Mouse (Mus musculus): ENCODE data around the gene Aurkaip1.

Gene Aurkaip1

DNA sequence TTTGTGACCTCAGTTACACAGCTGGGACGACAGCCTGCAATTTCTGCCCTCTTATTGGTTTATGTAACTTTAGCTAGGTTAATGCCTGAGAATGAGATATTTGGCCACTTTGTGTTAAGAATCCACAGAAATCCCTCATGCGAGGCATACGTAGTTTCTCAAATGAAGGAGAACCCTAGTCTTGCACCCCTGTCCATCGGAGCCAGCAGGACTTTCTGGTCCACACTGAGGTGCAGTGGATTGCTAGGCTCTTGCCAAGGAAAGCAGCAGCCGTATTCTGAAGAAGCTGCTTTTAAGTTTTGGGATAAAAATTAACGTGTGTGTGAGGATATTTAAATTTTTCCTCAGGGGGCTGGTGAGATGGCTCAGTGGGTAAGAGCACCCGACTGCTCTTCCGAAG is 476 bp upstream of the Aurkaip1 start:
- peak; percentile 47 for DNase-seq

- DNase-seq = peak; percentile 52
Measured at GRCm38 (mm10) chr4:155831831-155832230, 759 bp downstream of the Aurkaip1 start.

DNA sequence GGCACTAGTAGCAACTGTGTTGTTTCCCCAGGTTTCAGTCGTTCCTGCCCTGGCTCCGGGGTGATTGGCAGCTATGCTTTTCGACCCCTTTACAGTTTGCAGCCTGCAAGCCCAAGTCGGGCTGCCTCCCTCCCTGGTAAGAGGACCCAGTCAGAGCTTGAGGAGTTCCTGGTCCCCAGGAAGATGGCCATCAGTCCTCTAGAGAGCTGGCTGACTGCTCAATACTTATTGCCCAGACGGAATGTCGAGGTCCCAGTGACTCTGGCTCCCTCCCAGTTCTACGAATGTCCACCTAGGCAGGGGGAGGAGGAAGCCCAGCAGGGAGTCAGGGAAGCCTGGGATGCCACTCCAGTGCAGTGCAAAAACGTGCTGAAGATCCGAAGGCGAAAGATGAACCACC is 1.2 kb downstream of the Aurkaip1 start:
- DNase-seq = no peak

DNA sequence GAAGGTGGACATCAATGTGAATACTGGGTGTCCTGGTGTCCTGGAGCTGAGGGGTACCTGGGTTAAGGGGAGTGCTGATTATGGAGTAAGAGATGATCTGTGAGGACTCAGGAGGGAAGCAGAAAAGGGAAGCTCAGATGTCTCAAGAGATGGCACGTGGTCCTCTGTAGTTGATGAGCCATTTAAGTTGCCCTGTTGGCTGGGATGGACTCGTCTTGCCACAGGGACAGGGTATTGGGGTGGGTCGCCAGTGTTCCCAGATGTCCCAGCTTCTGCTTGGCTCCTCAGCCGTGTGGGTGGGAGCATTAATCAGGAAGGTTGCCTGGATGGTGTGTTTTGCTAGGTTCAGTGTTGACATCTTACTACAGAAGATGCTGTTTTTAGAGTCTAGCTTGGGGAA is 2.2 kb downstream of the Aurkaip1 start:
- DNase-seq = no peak

DNA sequence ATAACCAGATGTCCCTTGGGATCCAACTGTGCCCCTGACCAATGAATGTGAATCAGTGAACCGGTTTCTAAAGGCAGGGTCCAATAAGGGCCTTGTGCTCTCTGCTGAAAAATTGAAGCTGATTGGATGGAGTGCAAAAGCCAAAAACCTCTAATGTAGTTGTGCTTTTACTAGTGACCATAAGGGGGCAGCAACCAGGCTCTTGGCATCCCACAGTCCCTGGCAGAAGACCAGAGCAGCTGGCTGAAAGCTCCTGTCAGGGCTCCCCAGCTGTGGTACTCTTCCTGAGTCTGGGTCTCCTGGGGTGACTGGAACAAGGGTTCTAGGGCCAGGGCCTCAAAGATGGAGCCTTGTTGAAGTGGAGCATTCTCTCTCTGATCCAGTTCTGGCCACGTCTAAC is 2.8 kb downstream of the Aurkaip1 start:
- DNase-seq = peak; percentile 90

DNA sequence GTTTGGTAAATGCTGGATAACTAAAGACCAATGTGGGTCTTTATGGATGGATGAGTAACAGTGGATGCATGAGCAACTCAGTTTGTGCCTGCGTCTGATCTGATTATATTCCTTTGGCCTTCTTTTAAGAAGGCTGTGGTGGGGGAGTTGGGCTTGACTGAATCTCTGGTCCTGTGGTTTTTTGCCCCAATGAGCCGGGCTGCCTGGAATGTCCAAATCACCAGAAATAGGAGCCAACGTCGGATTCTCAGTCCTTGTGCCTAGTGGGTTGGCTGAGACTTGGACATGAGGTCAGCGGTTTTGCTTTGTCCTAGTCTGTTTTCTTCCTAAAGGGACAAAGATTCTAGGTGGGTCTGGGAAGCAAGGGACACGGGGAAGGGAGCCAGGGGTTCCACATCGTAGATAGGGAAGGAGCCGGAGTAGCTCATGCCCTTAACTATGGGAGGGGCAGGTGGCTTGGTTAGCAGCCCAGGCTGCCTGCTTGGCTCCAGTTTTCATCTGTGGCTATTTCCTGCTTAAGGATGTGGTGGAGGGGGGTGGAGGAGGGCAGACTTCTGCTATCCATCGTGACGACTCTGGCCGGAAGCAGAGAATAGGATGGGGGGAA is 6.4 kb downstream of the Aurkaip1 start:
- DNase-seq = peak; percentile 52

DNA sequence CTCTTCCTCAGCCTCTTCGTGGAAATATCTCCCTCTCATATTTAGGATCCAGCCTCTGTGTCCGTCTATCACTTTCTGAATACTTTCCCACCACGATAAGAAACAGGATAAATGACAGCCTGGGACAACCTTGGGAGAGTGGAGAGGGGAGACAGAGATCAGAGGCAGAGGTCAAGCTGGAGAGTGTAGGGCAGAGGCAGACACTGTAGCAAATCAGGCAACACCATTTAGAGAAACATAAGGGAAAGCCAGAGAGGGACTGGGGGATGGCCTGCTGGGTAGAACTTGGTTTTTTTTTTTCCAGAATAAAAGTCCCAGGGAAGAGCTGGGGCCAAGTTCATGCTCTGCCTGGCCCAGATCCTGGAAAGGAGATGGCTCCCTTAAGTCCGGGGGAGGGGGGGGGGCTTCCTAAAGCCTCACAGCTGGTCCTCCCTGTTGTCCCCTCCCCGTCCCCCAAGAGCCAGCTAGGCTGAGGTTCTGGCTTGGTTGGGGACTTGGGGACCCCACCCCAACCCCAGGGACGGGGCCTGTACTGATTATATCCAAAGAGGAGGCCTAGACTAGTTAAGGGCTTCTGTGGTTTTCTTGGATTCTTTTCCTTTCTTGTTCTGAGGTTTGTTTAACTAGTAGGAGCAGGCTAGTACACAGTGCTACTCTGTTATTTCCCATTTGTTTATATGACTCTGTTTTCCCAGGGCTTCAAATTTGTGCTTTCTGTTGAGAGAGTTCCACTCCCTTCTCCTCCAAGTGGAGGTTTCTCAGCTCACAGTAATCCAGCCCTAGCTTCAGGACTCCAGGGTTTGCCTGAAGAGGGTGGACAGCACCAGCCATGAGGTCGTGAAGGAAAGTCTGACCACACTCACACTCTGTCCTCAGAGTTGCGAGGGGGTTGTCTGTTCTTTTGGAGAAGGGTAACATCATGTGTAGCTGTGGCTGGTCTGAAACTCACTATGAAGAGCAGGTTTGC is 7.4 kb downstream of the Aurkaip1 start:
- DNase-seq = no peak

GRCm38 (mm10) chr4:155839483-155839910 is 8.4 kb downstream of the Aurkaip1 start, which contains the start of gene Mxra8:
Gene Mxra8 (plus strand): TSS chr4:155839680.
- DNase-seq = peak; percentile 83

DNA sequence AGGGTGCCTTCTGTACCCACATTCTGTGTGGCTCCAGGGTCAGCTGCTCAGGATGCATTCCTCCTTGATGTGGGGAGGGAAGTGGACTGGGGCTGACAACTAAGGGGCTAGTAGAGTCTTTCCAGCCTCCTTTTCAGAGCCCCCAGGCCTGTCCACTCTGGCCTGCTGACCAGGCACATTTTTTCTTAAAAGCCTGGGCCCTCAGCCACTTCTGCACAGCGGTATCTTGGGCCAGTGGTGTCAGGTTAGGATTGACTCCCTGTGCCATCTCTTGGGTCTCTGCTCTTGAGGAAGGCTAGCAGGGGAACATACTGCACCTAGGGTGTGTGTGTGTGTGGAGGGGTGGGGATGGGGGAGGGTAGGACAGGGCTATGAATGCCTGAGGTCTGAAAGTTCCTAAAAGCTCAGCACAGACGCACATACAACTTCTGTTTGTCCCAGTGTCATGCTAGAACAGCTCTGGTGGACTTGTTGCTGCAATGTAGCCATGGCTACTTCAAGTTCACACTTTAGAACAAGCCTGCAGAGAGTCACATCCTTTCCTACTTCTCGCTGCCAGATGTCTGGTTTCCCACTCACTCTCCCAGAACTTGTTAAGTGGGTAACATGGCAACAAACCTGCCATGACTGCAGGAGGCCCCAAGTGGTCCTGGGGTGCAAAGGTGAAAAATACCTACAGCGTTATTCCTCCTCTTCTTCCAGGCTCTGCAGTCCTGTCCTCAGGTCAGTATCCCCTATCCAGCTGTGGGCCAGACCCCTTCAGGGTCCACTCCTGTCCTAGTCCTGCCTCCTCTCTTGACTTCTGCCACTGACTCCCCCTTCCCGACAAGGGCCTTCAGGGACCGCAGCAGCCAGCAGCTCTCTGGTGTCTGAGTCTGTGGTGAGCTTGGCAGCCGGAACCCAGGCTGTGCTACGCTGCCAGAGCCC is 9.3 kb downstream of the Aurkaip1 start:
- no peak for DNase-seq

DNA sequence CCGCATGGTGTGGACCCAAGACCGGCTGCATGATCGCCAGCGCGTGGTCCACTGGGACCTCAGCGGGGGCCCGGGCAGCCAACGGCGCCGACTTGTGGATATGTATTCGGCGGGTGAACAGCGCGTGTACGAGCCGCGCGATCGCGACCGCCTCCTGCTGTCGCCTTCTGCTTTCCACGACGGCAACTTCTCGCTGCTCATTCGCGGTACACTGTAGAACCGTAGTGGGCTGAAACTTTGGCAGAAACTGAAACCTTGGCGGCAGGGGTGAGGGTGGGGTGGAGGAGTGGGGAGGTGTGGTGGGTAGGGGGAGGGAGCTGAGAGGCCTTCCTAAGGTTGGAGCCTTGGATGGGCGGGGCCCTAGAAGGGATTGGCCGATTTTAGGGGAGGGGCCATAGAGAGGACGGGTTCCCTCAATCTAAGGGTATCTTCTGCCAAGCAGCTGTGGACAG is 10.0 kb downstream of the Aurkaip1 start:
- peak; percentile 75 for DNase-seq

- DNase-seq = no peak
Measured at GRCm38 (mm10) chr4:155841651-155842270, 10.7 kb downstream of the Aurkaip1 start.

DNA sequence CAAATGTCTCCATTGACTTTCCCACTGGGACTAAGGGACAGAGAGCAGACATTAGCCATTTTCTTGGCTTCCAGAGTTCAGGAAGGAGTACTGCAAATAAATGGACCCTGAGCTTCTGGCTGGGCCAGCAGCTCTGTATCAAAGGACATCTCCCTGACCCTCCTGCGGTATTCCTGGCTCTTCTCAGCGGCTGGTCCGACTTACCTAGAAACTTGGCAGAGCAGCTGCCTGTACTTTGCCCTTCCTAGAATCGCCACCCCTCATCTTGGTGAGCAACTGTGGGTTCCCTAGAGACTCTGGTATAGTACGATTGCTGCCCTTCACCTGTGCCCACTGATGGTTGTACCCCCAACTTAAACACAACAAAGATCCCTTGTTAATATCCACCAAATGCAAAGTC is 12.2 kb downstream of the Aurkaip1 start:
- peak; percentile 83 for DNase-seq

- DNase-seq = peak; percentile 90
Measured at GRCm38 (mm10) chr4:155846871-155847578, 16.0 kb downstream of the Aurkaip1 start, which contains the start of gene Dvl1. Gene Dvl1 (plus strand): TSS chr4:155847402.

DNA sequence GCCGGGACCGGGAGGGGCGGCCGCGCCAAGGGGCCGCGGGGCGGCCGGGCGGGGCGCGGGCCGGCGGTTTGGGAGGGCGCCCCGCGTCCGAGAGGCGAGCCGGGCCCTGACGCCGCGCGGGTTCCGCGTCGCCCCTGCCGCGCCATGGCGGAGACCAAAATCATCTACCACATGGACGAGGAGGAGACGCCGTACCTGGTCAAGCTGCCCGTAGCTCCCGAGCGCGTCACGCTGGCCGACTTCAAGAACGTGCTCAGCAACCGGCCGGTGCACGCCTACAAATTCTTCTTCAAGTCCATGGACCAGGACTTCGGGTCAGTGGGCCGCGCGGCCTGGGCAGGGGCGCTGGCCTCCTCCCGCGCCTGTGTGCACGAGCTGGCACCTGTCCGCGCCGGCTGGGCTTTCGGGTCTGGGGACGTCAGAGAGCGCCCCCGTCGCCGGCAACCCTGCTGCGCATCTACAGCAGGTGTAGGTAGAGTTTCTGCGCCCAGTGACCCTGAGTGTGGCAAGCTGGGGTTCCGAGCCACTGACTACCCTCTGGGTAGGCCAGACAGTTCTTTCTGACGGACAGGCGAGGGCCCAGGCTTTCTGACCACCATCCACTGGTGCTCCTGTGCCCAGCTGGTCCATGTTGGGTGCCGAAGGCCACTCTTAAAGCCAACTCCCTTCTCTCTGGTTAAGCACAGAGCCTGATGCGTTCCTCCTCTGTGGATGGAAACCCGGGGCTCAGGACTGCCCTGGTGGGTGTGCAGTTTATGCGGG is 16.7 kb downstream of the Aurkaip1 start:
- peak; percentile 72 for DNase-seq

- peak; percentile 87 for DNase-seq
Measured at GRCm38 (mm10) chr4:155848434-155849095, 17.5 kb downstream of the Aurkaip1 start.

DNA sequence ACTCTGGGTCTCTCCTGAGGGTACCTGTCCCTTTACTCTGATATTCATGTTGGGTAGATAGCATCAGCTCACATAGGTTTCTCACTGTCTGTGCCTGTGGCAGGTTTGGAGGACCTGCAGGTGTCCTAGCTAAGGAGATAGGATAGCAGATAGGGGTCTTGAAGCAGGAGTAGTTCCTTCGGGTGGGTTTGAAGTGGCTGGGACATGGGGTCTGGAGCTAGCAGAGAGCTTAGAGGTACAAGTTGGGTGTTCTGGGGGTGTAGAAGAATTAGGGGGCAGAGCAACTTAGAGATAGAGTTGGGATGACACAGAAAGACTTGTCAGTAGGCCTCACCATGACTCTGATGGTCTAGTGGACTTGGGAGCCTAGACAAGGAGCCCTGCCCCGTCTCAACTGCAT is 18.3 kb downstream of the Aurkaip1 start:
- DNase-seq = no peak

GRCm38 (mm10) chr4:155849792-155850451 is 18.9 kb downstream of the Aurkaip1 start:
- peak; percentile 76 for DNase-seq

DNA sequence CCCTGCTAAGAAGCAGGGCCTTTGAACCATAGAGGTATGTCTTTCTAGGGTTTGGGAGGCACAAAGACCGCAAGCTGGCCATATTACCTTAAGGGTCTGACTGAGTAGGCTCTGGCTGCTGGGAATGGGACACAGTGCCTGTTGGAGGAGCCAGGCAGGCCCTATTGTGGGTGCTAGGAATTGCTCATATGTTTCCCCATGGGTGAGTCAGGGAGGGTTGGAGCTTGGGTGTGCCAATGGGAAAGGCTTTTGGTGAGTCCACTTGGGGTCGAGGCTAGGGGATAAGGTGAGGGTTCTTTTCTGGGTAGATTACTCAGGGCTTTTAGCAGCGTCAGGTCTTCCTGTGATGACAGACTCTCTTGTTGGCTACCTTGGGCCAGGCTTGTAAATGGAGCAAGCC is 20.3 kb downstream of the Aurkaip1 start:
- no peak for DNase-seq

- DNase-seq = peak; percentile 79
Measured at GRCm38 (mm10) chr4:155851951-155852411, 20.9 kb downstream of the Aurkaip1 start.

- no peak for DNase-seq
Measured at GRCm38 (mm10) chr4:155853421-155853820, 22.3 kb downstream of the Aurkaip1 start.
